Mouse (Mus musculus): ENCODE data around the gene Rapgef1. TPM values are rescaled to one million over a fixed set of nuclear protein-coding genes. Genes with fewer than 3 reads are reported as not detected.
"Not testable (repeated sequence)": the region's sequence is repeated elsewhere in the genome, so short reads cannot be mapped to it uniquely, and the experiment has no call there.

The Rapgef1 gene
- polyA plus RNA-seq, 1 experiment from 2014 or later = 5.4 TPM

- no peak overlapping the region for H3K4me3 ChIP-seq (replicated peaks)
- WGBS (ENCODE audit: insufficient replicate concordance) = 74% methylated on average over 4 of the region's 4 CpGs
- no peak for DNase-seq
- H3K9me3 ChIP-seq (replicated peaks) = no peaks in the 10 kb centered on the region
- ATAC-seq (ENCODE audit: low read depth) = no peak
- H3K4me2 ChIP-seq = no peak overlapping the region
- no peak overlapping the region for H3K27ac ChIP-seq
- no peak overlapping the region for H3K9ac ChIP-seq
- H3K27me3 ChIP-seq = no peaks in the 10 kb centered on the region
- peaks cover 27% of the 10 kb centered on the region for H3K4me1 ChIP-seq (replicated peaks)
- peaks cover 83% of the 10 kb centered on the region for H3K36me3 ChIP-seq
Observed at GRCm38 (mm10) chr2:29707731-29708130, 88.2 kb downstream of the Rapgef1 start.

GRCm38 (mm10) chr2:29708209-29708608 is 88.7 kb downstream of the Rapgef1 start:
- H3K27me3 ChIP-seq; H3K9ac ChIP-seq; H3K4me3 ChIP-seq (replicated peaks); H3K9me3 ChIP-seq (replicated peaks); H3K27ac ChIP-seq; DNase-seq; H3K4me2 ChIP-seq; ATAC-seq (ENCODE audit: low read depth): not testable (repeated sequence)
- Histone ChIP-seq H3K36me3 (peaks cover 78% of the 10 kb centered on the region), H3K4me1 (replicated peaks) (peaks cover 23% of the 10 kb centered on the region)
- WGBS (ENCODE audit: insufficient replicate concordance) = 66% methylated on average over 4 of the region's 4 CpGs

GRCm38 (mm10) chr2:29711038-29711437 is 91.5 kb downstream of the Rapgef1 start:
- ATAC-seq (ENCODE audit: low read depth) = no peak
- H3K27me3 ChIP-seq = no peaks in the 10 kb centered on the region

GRCm38 (mm10) chr2:29711877-29712276 is 92.4 kb downstream of the Rapgef1 start:
- peaks cover 75% of the 10 kb centered on the region for H3K36me3 ChIP-seq

More at GRCm38 (mm10) chr2:29711038-29711437, 91.5 kb downstream of the Rapgef1 start:
- Histone ChIP-seq H3K4me3 (replicated peaks) (no peak overlapping the region), H3K27ac (no peak overlapping the region), H3K9ac (no peak overlapping the region), H3K4me2 (no peak overlapping the region), H3K9me3 (replicated peaks) (no peaks in the 10 kb centered on the region), H3K4me1 (replicated peaks) (0 out of 2 replicates have a peak, but pooled peaks cover 5% of the 10 kb centered on the region), H3K36me3 (peaks cover 75% of the 10 kb centered on the region)
- WGBS (ENCODE audit: insufficient replicate concordance) = 68% methylated on average over 3 of the region's 3 CpGs
- DNase-seq = no peak

GRCm38 (mm10) chr2:29713501-29713900 is 94.0 kb downstream of the Rapgef1 start:
- Histone ChIP-seq H3K27me3 (no peaks in the 10 kb centered on the region), H3K9me3 (replicated peaks) (no peaks in the 10 kb centered on the region), H3K4me1 (replicated peaks) (0 out of 2 replicates have a peak, but pooled peaks cover 9% of the 10 kb centered on the region), H3K9ac (no peak overlapping the region), H3K36me3 (peaks cover 71% of the 10 kb centered on the region), H3K4me3 (replicated peaks) (no peak overlapping the region), H3K27ac (no peak overlapping the region), H3K4me2 (no peak overlapping the region)
- no peak for ATAC-seq (ENCODE audit: low read depth)
- WGBS (ENCODE audit: insufficient replicate concordance) = 55% methylated on average over 2 of the region's 2 CpGs
- no peak for DNase-seq

More at GRCm38 (mm10) chr2:29711877-29712276, 92.4 kb downstream of the Rapgef1 start:
- no peak overlapping the region for H3K9ac ChIP-seq
- DNase-seq = no peak
- no peak overlapping the region for H3K27ac ChIP-seq
- H3K27me3 ChIP-seq = no peaks in the 10 kb centered on the region
- ATAC-seq (ENCODE audit: low read depth) = no peak
- 79% methylated on average over 5 of the region's 5 CpGs for WGBS (ENCODE audit: insufficient replicate concordance)
- no peaks in the 10 kb centered on the region for H3K9me3 ChIP-seq (replicated peaks)
- 0 out of 2 replicates have a peak, but pooled peaks cover 9% of the 10 kb centered on the region for H3K4me1 ChIP-seq (replicated peaks)
- no peak overlapping the region for H3K4me2 ChIP-seq
- no peak overlapping the region for H3K4me3 ChIP-seq (replicated peaks)

GRCm38 (mm10) chr2:29714127-29714526 is 94.6 kb downstream of the Rapgef1 start:
- peaks cover 72% of the 10 kb centered on the region for H3K36me3 ChIP-seq
- ATAC-seq (ENCODE audit: low read depth) = no peak

GRCm38 (mm10) chr2:29716143-29716542 is 96.6 kb downstream of the Rapgef1 start:
- ATAC-seq (ENCODE audit: low read depth) (no peak), DNase-seq (no peak)
- no peak overlapping the region for H3K4me3 ChIP-seq (replicated peaks)
- peaks cover 79% of the 10 kb centered on the region for H3K36me3 ChIP-seq
- H3K27me3 ChIP-seq = no peaks in the 10 kb centered on the region
- peak overlapping the region; percentile 54 for H3K27ac ChIP-seq
- H3K9me3 ChIP-seq (replicated peaks) = no peaks in the 10 kb centered on the region
- H3K4me2 ChIP-seq = no peak overlapping the region
- 0 out of 2 replicates have a peak, but pooled peaks cover 9% of the 10 kb centered on the region for H3K4me1 ChIP-seq (replicated peaks)
- 57% methylated on average over 7 of the region's 7 CpGs for WGBS (ENCODE audit: insufficient replicate concordance)
- H3K9ac ChIP-seq = no peak overlapping the region

More at GRCm38 (mm10) chr2:29714127-29714526, 94.6 kb downstream of the Rapgef1 start:
- 83% methylated on average over 5 of the region's 5 CpGs for WGBS (ENCODE audit: insufficient replicate concordance)
- Histone ChIP-seq H3K4me1 (replicated peaks) (0 out of 2 replicates have a peak, but pooled peaks cover 9% of the 10 kb centered on the region), H3K9ac (no peak overlapping the region), H3K27me3 (no peaks in the 10 kb centered on the region), H3K4me3 (replicated peaks) (no peak overlapping the region), H3K9me3 (replicated peaks) (no peaks in the 10 kb centered on the region), H3K4me2 (no peak overlapping the region), H3K27ac (no peak overlapping the region)
- no peak for DNase-seq

- ATAC-seq (ENCODE audit: low read depth) = 0 out of 2 replicates have a peak, but pooled peaks have one; percentile 47
- H3K4me3 ChIP-seq (replicated peaks) = no peak overlapping the region
- peak overlapping the region; percentile 54; the same call in 1 of the 2 replicates for H3K27ac ChIP-seq
- no peak for DNase-seq
- H3K9ac ChIP-seq = no peak overlapping the region
- 0 out of 2 replicates have a peak, but pooled peaks cover 9% of the 10 kb centered on the region for H3K4me1 ChIP-seq (replicated peaks)
- 69% methylated on average over 6 of the region's 6 CpGs for WGBS (ENCODE audit: insufficient replicate concordance)
- no peaks in the 10 kb centered on the region for H3K9me3 ChIP-seq (replicated peaks)
- no peak overlapping the region for H3K4me2 ChIP-seq
- peaks cover 78% of the 10 kb centered on the region for H3K36me3 ChIP-seq
- no peaks in the 10 kb centered on the region for H3K27me3 ChIP-seq
Observed at GRCm38 (mm10) chr2:29716691-29717090, 97.2 kb downstream of the Rapgef1 start.

GRCm38 (mm10) chr2:29718581-29718980 is 99.1 kb downstream of the Rapgef1 start:
- H3K9me3 ChIP-seq (replicated peaks) = no peaks in the 10 kb centered on the region
- WGBS (ENCODE audit: insufficient replicate concordance) = 68% methylated on average over 5 of the region's 5 CpGs
- DNase-seq (no peak), ATAC-seq (ENCODE audit: low read depth) (no peak)
- no peak overlapping the region for H3K4me2 ChIP-seq
- H3K36me3 ChIP-seq = peaks cover 85% of the 10 kb centered on the region
- H3K27ac ChIP-seq = no peak overlapping the region
- peaks cover 21% of the 10 kb centered on the region for H3K4me1 ChIP-seq (replicated peaks)
- no peak overlapping the region for H3K9ac ChIP-seq
- H3K4me3 ChIP-seq (replicated peaks) = no peak overlapping the region
- no peaks in the 10 kb centered on the region for H3K27me3 ChIP-seq

- no peaks in the 10 kb centered on the region for H3K27me3 ChIP-seq
- no peak overlapping the region for H3K9ac ChIP-seq
- H3K4me1 ChIP-seq (replicated peaks) = peaks cover 24% of the 10 kb centered on the region
- no peak overlapping the region for H3K4me2 ChIP-seq
- peaks cover 91% of the 10 kb centered on the region for H3K36me3 ChIP-seq
- H3K9me3 ChIP-seq (replicated peaks) = no peaks in the 10 kb centered on the region
- no peak for ATAC-seq (ENCODE audit: low read depth)
- H3K27ac ChIP-seq = no peak overlapping the region
- no peak overlapping the region for H3K4me3 ChIP-seq (replicated peaks)
- 78% methylated on average over 3 of the region's 3 CpGs for WGBS (ENCODE audit: insufficient replicate concordance)
- DNase-seq = no peak
Observed at GRCm38 (mm10) chr2:29723132-29723531, 103.6 kb downstream of the Rapgef1 start.

- no peak overlapping the region; the same call in 1 of the 2 replicates for H3K27ac ChIP-seq
- H3K9me3 ChIP-seq (replicated peaks) = no peaks in the 10 kb centered on the region
- no peak overlapping the region for H3K4me2 ChIP-seq
- peaks cover 24% of the 10 kb centered on the region for H3K4me1 ChIP-seq (replicated peaks)
- H3K9ac ChIP-seq = no peak overlapping the region
- DNase-seq (no peak), ATAC-seq (ENCODE audit: low read depth) (0 out of 2 replicates have a peak, but pooled peaks have one; percentile 36)
- H3K36me3 ChIP-seq = peaks cover 86% of the 10 kb centered on the region
- no peaks in the 10 kb centered on the region for H3K27me3 ChIP-seq
- 26% methylated on average over 5 of the region's 5 CpGs for WGBS (ENCODE audit: insufficient replicate concordance)
- no peak overlapping the region for H3K4me3 ChIP-seq (replicated peaks)
Observed at GRCm38 (mm10) chr2:29724664-29725365, 105.3 kb downstream of the Rapgef1 start.

Data from liver, embryonic 13.5 days (tissue).